Mouse (Mus musculus): ENCODE data around the gene Got1.

Got1 gene

GRCm38 (mm10) chr19:43524187-43525103 is at the start of gene Got1:
Got1 (minus strand) TSS chr19:43524605.
- DNase-seq (ENCODE audit: inconsistent age in 2 of 2, low spot score in 1 of 2) = peak; percentile 96 to 97

DNA sequence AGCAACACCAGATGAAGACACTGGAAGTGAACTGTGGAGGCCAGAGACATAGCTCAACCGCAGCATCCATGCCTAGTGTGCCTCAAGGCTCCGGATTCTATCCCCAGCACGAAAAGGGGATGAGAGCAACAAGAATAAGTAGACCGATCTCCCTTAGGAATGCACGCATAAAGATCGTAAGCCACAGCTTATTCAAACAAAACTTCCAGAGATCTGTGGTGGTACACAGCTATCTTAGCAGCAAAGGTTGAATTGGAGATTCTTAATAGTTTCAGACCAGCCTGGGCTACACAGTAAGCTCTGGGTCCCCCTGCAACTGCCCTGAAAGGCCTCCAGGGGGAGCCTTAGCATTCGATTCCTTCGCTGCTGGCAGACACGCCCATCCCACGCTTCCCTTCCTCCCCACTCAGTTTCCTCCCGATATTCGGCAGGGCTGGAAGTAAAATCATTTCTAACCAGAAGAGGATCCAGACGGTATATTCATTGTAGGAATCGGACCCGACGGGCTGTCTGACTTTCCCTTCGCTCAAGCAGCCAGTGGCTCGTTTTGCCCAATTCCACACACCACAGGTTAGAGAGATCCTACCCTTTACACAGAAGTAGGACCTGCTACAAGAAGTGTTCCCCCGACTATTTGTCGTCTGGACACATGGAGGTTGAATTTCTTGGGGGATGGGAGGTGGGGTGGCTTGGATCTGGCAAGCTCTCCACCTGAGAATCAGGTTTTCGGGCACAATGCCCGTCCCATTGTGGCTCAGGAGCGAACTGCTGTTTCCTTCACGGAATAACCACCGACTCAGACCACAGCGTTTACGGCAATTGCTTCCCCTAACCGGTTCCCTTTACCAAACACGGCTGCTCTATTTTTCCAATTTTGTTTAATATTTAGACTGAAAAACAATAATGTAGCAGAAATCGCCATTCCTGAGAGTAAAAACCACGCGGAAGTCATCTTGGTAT is 46.7 kb upstream of the Got1 start:
- peak; percentile 67 to 92 for DNase-seq (ENCODE audit: inconsistent age in 2 of 2, low spot score in 1 of 2)

- no peak for DNase-seq (ENCODE audit: inconsistent age in 2 of 2, low spot score in 1 of 2)
Observed at GRCm38 (mm10) chr19:43569133-43569532, 44.7 kb upstream of the Got1 start.

DNA sequence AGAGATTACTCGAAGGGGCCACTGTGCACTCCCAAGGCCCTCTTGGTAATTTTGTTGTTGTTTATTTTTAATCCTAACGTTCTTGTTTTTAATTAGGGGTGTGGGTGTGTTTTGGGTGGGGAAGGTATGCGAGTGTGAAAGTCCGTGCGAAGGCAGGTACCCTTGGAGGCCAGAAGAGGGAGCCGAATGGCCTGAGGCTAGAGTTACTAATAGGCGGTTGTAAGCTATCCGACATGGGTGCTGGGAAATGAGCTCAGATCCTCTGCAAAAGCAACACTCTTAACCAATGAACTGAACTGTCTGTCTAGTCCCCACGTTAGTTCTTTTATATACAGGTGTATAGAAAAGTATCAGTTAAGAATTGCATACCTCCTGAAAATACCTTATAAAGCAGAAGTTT is 43.9 kb upstream of the Got1 start:
- no peak for DNase-seq (ENCODE audit: inconsistent age in 2 of 2, low spot score in 1 of 2)

DNA sequence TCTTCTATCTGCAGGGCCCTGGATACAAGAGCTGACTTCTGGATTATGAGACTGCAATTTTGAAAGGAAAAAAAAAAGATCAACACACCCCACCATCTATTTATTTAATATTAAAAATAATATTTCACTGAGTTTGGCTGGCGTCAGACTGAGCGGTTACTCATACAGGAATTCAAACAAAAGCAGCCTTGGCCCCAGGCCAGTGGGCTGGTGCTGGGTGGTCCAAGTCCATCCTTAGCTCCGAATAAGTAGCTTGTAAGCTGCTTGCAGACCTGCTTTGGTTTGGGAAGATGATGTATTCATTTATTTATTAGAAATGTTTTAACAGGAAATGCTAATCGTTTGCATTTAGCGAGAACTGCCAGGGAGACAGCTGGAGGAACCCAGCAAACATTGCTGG is 38.8 kb upstream of the Got1 start:
- no peak for DNase-seq (ENCODE audit: inconsistent age in 2 of 2, low spot score in 1 of 2)

DNA sequence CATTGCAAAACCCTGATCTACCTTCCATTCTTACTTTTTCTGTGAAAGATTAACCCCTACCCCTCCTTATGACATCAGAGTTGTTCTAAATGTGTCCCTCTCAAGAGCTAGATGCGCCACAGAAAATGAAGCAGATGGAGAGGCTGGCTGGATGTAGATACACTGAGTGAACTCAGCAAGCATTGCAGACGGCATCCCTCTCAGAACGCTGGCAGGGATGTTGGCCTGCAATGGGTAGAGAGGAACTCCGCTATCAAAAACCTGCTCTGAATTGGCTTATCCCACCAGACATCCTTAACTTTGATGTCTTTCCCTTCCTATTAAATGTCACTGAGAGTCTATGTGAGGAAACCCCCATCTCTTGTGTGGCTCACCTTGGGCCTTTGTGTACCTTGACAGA is 37.4 kb upstream of the Got1 start:
- no peak for DNase-seq (ENCODE audit: inconsistent age in 2 of 2, low spot score in 1 of 2)

GRCm38 (mm10) chr19:43560244-43560643 is 35.8 kb upstream of the Got1 start:
- no peak for DNase-seq (ENCODE audit: inconsistent age in 2 of 2, low spot score in 1 of 2)

DNA sequence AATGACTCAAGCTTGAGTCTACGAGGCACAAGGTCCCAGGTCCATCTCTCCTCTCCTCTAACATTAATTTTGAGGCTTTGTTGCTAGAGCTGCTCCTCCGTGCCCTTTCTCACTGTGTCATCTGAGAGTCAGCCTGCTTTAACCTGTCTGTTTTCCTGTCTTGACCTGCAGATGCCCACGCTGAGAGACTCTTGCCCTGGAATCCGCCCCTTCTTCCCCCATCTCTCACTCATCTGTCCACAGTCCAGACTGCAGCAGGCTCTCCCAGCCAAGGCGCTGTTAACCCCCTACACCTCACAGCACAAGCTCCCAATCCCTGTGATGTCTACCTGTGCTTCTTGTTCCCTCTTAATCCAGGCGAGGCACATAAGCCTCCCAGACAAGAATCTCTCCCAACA is 27.1 kb upstream of the Got1 start:
- DNase-seq (ENCODE audit: inconsistent age in 2 of 2, low spot score in 1 of 2) = no peak

DNA sequence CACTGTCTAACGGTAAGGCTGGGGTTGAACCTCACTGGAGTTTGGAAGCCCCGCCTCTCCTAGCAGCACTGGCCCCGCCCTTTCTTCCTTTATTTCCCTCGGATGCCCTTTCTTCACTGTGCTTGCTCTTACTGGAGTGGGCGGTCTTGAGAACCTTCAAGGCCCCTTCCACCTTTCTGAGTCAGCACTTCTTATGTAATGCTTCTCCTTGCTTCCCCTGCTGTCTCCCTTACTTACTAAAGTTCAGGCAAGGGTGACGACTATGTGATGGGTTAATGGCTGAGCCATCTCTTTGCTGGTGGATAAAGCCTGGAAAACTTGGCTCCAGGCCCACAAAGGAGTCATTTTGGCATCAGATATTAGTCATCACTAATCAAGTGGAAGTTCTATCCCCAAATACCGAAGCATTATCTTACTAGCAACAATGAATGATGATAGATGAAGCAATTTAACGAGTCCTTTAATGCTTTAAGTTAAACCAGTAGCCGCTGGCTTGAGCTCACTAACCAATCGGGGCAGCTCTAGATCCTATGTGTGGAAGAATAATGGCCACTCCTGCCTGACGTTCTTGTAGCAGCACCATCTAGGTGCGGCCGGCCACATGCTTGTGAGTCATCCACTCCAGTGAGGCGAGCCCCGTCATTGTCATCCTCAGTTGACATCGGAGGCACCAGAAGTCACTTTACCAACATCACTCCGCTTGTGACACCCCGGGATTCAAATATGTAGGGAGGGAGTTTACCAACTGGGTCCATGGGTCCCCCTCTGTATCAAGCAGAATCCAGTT is 26.5 kb upstream of the Got1 start:
- DNase-seq (ENCODE audit: inconsistent age in 2 of 2, low spot score in 1 of 2) = peak in 1 of 2 experiments; percentile 42

GRCm38 (mm10) chr19:43548060-43548459 is 23.7 kb upstream of the Got1 start:
- no peak for DNase-seq (ENCODE audit: inconsistent age in 2 of 2, low spot score in 1 of 2)

GRCm38 (mm10) chr19:43546337-43547117 is 22.1 kb upstream of the Got1 start:
- DNase-seq (ENCODE audit: inconsistent age in 2 of 2, low spot score in 1 of 2) = no peak

- no peak for DNase-seq (ENCODE audit: inconsistent age in 2 of 2, low spot score in 1 of 2)
Observed at GRCm38 (mm10) chr19:43535372-43535771, 11.0 kb upstream of the Got1 start.

DNA sequence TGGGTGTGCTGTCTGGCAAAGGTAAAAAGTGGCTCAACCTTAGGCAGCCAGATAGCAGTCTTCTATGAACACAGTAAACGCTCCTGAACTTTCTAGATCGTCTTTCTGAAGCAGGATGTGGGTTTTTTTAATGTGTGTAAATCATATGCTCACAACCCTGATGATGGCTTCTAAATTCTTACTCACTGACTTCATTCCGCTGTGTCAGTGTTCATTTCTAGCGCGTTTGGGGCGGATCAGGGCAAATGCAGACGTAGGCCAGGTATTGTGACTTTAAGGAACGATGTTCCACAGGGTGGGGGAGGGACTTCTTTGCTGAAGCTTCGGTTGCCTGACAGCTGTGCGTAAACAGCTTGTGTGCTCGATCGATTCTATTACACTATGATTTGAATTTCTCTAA is 6.5 kb upstream of the Got1 start:
- DNase-seq (ENCODE audit: inconsistent age in 2 of 2, low spot score in 1 of 2) = no peak

- DNase-seq (ENCODE audit: inconsistent age in 2 of 2, low spot score in 1 of 2) = peak; percentile 74 to 93
Observed at GRCm38 (mm10) chr19:43530197-43530770, 5.9 kb upstream of the Got1 start.

DNA sequence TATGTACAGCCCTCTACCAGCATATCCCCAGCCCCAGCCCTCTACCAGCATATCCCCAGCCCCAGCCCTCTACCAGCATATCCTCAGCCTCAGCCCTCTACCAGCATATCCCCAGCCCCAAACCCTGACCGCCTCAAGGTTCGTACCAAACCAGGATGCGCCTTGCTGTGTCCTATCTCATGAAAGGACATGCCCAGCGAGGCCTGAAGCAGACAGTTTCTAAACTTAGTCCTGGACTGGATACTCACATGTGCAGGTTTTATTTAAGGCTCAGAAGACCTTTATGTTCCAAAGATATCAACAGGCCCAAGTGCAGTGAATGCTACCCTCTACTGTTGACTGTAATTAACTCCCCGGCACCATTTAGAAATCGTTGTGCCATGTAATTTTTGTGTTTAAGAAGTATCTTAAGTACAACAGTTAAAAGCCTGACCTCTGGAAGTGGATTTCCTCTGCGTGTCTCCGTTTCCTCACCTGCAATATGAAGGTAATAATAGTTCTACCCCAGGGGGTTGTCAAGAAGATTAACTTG is 3.7 kb upstream of the Got1 start:
- peak in 1 of 2 experiments; percentile 23 for DNase-seq (ENCODE audit: inconsistent age in 2 of 2, low spot score in 1 of 2)

- DNase-seq (ENCODE audit: inconsistent age in 2 of 2, low spot score in 1 of 2) = peak in 1 of 2 experiments; percentile 60
Observed at GRCm38 (mm10) chr19:43527131-43527530, 2.7 kb upstream of the Got1 start.

DNA sequence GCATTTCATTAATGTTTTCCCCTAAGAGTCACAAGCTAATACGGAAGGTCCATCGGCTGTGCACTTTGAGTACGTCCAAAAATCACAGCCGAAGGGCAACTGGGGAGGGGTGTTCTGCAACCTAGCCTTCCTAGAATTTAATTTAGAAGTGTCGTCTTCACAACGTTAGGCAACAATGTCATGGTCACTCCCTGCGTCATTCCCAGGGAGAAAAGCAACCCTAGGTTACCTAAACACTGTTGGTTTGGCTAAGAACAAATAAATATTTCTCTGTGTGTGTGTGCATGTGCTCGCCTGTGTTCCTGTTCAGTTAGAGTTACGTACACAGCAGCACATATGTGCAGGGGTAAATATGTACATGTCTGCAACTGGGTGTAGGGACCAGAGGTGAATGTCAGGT is 1.6 kb upstream of the Got1 start:
- DNase-seq (ENCODE audit: inconsistent age in 2 of 2, low spot score in 1 of 2) = peak in 1 of 2 experiments; percentile 51

- DNase-seq (ENCODE audit: inconsistent age in 2 of 2, low spot score in 1 of 2) = no peak
Observed at GRCm38 (mm10) chr19:43525566-43525965, 1.2 kb upstream of the Got1 start.

DNA sequence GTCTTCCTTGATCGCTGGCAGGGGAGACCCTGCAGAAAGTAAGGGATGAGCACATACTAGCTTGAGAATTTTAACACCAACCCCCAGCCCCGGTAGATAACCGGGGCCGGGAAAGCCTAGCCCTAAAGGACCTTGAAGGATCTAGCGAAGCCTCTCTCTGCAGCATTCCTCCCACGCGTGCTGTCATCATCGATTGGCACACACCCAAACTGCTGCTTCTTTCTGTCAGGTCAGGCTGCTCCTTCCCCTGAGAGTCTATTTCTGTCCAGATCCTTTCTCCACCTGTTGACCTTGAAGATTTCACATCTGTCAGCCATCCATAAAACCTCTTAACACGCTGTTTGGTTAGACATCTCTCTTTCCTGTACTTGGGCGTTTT is 688 bp upstream of the Got1 start:
- peak in 1 of 2 experiments; percentile 93 for DNase-seq (ENCODE audit: inconsistent age in 2 of 2, low spot score in 1 of 2)
